Mouse (Mus musculus) c-Kit-positive CD71-positive TER-119-positive erythroid progenitor cells, embryonic 14.5 days (primary cell): Measurements from ENCODE around the gene Anxa11.
"Not testable (repeated sequence)": the region's sequence is repeated elsewhere in the genome, so short reads cannot be mapped to it uniquely, and the experiment has no call there.

ENCODE experiments used
- DNase-seq: peaks from one replicate; pipeline ENCODE4 v3.0.0-alpha.2; 2013; ENCODE audit warnings: low spot score

Anxa11 gene

DNA sequence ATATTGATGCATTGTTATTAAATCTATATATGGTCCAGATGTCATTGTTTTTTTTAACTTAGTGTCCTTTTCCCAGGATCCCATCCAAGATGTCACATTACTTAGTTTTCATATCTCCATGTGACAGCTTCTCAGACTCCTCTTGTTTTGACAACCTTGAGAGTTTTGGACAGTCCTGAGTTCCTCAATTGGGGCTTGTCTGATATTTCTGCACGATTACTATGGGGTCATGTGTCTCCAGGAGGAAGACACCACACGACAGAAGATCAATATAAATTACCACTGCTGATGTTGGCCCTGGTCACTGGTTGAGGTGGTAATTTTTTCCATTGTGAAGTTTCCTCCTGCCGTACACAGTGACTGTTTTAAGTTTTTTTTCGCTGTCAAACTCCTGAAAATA, 377 bp upstream of the Anxa11 start:
- DNase-seq = no peak

DNA sequence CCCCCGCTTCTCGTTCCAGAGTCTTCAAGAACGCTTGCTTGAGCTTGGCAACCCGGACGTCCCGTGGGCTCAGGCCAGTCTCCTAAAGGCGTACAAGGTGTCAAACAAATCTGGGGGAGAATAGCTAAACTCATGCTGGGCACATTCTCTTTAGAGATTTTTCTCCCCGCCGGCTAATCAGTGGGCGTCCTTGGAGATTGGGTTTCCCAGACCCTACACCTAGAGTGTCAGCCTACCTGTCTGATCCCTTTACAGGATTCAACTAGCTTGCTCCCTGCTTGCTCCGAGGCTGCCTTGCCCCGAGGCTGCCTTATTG, 690 bp downstream of the Anxa11 start:
- no peak for DNase-seq

DNA sequence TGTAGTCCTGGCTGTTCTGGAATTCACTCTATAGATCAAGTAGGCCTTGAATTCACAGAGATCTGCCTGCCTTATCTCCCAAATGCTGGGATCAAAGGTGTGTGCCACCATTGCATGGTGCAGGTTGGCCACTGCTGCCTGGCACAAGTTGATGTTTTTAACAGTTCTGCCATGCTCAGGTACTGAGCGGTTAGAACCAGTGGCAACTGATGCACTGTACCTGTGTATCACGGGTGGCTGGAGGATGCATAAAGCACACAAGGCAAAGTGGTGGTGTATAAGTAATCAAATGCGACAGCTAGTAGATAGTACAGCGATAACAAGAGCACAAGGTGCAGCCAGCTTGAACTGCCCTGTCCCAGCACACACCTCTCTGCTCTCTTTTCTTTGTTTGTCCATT, 2.4 kb downstream of the Anxa11 start:
- no peak for DNase-seq

DNA sequence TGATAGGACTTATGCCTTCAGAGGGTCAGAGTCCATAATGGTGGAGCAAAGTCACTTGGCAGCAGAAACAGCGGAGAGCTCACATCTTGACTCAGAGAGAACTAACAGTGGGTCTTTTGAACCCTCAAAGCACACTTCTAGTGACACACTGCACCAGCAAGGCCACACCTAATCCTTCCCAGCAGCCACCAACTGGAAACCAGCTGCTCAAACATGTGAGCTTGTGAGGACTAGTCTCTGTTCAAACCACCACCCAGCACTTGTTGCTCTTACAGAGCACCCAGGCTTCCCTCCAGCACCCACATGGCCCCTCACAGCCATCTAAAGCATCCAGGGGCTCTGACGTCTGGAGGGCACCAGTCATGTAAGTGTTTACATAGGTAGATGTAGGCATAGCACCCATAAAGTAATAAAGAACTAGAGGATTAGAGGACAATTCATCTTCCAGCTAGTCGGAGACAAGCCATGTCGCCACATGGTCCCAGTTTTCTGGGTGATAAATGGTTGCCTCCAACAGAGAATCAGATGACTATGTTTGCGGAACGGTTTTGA, 4.0 kb downstream of the Anxa11 start:
- DNase-seq = no peak

DNA sequence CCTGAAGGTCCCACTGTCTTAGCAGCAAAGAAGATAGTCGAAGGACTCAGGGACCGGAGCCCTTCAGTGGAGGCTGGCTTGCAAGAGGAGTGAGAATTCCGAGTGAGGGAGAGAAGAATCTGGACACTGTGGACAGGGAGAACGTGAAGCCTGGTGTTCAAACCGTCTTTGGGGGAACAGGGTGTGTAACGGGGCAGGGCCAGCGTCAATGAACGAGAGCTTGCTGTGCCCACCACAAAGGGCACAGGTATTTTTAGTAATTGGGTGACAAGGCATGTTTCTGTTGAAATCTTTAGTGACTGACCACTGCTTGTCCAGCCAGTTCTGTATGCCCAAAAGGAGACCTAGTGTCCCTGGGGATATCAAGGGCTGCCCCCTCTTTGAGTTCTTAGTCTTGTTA, 4.6 kb downstream of the Anxa11 start:
- DNase-seq = no peak

DNA sequence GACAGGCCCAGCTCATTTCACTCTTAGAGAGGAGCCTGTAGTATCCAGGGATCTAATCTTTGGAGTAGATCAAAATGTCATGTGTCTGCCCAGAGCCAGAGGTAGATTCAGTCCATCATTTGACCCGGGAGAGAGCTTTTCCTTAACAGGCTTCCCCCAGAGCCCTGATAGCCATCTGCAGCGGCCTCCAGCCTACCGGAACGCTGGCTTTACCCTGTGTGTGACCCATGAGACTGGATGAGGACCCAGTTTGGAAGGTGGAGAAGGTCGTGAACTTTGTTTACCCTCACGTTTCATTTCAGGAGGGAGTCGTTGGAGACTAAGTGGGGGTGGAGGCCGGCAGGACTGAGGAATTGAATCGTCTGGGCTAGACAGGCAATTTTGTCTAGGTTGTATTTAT, 5.7 kb downstream of the Anxa11 start:
- no peak for DNase-seq

DNA sequence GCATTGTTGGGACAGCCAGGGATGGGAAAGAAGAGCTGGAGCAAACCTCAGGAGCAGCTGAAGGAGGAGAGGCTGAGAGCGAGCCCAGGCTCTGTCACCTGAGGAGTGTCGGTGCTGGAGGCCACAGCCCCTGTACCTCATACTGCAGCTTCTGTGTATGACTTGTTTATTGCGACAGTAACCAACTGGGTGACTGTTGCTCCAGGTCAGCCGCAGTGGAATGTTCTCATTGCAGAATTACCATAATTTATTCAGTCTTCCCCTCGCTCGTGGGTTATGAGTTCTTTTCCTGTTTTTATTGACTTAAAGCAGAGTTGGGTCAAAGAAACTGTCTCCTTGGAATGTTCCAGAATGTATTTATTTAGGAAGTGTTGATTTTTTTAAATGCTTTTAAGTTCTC, 6.3 kb downstream of the Anxa11 start:
- DNase-seq = no peak

DNA sequence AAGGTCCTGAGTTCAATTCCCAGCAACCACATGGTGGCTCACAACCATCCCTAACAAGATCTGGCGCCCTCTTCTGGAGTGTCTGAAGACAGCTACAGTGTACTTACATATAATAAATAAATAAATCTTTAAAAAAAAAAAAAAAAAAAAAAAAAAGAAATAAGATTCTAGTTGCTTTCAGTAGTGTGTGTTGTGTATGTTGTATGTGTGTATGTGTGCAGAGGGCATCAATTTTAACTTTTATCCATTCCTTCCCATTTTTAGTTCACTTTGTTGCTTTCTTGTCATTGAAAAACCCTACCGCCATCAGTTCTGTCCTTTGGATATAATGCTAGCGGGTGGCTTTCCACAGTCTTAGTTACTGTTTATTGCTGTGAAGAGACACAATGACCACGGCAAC, 6.8 kb downstream of the Anxa11 start:
- not testable (repeated sequence) for DNase-seq

DNA sequence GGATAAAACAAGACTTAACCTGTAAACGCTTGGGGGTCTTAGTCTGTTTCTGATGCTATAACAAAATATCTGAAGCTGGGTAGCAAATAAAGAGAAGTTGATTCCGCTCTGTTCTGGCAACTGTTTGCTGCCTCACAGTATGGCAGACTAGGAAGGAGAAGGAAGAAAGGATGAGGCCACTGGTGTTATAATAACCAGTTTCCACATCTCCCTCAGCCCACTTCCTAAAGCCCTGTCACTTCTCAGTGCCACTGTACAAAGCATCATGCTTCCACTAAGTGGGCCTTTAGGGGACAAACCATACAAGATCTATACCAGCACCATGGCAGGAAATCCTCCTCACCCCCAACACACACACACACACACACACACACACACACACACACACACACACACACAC, 8.5 kb downstream of the Anxa11 start:
- DNase-seq = no peak

DNA sequence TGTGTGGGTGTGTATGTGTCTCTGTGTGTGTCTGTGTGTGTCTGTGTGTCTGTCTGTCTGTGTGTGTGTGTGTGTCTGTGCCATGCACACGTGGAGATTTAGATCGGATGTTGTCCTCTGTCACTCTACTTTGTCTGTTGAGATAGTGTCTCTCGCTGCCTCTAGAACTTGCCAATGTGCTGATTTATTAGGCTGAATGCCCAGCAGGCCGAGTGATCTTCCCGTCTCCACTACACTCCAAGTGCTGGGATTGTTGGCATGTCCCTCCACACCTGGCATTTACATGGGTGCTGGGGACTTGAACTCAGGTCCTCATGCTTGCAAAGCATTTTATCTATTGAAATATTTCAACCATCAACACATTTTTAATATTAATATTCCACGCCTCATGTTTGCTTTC, 9.2 kb downstream of the Anxa11 start:
- DNase-seq = no peak

DNA sequence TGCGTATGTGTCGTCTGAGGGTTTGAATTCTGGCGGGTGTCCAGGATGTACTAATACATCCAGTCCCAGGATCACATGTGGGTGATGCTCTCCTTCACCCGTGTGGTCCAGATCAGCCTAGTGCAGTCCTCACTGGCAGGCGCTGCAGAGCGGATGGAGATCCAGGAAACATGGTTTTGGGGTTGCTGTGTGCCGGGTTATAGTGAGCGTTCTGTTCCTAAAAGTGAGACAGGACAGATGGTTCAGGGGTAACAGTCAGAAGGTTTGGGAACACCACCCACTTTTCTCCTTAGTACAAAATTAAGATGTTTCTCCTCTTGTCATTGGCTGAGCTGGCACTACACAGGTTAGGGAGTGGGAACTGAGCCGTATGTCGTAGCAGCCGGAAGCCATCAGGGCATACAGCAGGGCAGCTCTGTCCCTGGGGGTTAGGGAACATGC, 10.2 kb downstream of the Anxa11 start:
- no peak for DNase-seq

DNA sequence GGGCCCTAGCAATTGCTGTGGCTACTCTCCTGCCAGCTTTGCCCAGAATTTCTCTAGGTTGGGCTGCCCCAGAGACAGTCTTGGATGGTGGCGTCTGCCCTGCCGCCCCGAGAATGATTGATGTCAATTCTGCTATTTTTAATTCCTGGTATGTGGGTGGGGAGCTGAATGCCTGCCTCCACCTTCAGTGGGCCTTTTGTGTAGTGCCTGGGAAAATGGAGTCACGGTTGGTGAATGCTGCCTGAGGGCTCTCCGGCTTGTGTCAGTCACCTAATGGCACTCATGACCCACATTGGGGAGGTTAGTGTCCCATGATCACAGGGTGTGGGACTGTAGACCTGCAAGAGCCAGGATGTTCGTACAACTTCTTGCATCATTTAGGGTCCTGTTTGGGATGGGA, 11.3 kb downstream of the Anxa11 start:
- DNase-seq = no peak

DNA sequence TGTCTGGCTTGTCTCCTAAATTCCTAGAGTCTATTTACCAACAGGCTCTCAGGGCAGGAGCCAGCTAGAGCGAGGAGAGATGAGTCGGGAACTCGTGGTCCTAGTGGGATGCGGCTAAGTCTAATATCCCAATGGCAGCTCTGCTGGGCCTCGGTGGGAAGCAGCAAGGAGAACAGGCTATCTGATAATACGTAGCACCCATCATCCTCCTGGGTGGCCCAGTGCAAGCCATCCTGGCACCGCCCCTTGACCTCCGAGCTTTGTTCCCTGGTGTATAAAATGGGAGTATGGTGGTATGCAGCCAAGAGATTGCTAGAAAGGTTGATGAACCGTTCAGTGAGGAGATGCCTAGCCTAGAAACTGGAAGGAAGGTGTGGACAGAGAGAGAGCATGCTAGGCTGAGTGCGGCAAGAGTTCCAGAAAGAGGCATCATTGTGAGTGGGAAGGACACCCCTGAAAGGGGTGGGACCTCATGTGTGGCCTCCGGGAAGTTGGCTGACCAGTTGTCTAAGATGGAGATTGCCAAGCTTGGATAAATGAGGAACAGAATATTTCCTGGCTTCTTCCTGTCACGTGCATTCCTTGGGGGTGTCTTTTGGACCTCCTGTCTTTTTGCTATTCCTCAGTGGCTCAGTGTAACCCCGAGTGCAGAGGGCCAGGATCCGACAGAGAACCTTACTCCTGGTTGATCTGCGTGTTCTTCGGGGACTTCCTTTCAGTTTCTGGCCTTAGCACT, 11.9 kb downstream of the Anxa11 start:
- DNase-seq = no peak

DNA sequence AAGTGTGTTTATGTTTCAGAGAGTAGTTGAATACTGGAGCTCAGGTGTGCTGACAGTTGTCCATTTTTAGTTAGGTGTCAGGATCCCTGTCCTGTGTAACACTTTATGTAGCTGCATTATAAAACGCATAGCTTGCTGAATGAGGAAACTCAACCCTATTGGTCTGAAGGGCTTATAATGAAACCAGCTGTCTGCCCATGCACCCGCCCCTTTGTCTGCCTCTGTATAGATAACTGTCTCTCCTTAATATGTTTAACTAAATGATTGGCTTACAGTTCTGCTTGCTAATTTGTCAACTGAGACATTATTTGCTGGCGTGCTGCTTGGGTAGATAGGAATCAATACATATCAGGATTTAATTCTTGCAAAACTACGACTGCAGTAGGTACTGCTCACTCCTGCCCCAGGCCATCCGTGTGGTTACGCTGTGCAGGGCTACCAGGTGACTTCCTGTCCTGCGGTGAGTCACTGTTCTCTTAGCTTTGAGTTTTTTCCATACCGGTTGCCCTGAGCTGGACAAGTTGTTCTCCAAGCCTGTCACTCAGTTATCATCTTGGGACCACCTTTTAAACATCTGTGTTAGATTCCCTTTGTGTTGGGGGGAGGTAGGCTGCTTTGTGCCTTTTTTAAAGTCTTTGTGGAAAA, 13.4 kb downstream of the Anxa11 start:
- DNase-seq = no peak

DNA sequence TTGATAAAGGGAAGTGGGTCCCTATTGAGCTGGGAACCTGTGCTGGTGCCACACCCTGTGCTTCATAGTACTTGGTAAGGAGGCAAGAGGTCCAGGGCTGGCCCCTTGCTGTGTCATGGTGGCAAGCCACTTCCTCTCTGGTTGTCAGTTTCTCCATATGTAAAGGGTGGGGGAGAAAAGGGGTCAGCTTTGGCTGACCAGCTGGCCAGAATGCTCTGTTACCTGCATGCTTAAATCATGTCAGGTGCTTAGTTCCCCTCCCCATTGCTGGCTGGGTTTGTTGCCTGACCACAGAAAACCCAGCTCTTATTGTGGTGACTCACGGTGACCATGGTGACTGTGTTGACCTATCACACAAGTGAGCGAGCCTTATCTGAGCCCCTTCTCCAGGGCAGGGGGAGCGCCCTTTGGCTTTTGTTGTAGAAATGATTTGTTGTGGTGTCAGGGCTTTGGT, 15.2 kb downstream of the Anxa11 start:
- no peak for DNase-seq

DNA sequence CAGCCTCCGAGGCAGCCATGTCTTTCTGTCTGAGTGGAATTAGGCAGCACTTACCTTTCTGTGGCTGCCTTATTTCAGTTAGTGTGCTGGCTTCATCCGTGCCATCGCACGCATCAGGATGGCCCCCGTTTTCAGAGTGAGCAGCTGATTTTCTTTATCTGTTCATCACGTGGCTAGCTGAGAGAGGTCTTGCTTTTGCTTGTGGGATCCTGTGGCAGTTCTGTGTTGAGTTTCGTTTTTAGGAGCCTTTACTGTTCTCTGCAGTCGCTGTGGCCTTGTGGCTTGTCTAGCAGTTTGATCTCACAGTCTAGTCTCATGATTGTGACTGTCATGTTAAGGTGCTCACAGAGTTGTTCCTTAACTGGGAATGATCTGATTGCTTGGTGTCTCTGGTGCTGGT, 16.0 kb downstream of the Anxa11 start:
- no peak for DNase-seq

DNA sequence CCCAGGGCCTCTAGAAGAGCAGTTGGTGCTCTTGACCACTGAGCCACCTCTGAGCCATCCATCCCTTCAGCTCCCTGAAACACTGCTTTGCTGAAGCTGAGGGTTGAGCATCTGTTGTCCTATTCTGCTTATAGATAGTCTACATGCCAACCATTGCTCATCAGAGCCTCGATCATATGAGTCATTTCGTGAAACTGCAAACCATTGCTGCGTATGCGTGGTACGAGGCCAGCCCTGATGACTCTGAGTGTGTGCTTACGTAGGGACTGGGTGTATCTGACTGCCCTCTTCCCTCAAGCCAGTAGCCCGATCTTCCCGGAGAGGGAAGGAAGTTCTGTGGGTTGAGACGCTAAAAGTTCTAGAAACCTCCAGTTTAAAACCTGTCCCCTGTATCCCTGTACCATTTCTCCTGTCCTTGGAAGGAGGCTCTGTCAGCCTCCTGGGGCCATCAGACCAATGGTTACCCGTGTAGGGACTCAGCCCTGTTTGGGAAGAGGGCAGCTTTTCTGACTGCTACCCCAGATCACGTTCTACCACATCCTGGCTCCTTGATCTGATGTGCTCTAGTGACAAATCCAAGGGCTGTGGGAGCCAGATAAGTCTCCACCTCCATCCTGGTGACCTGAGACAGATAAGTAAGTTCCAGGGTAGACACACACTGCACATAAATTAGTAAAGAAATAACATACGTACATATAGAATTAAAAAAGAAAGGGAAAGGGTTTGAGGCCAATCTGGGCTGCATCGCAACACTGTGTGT, 20.0 kb downstream of the Anxa11 start:
- peak; percentile 41 for DNase-seq

DNA sequence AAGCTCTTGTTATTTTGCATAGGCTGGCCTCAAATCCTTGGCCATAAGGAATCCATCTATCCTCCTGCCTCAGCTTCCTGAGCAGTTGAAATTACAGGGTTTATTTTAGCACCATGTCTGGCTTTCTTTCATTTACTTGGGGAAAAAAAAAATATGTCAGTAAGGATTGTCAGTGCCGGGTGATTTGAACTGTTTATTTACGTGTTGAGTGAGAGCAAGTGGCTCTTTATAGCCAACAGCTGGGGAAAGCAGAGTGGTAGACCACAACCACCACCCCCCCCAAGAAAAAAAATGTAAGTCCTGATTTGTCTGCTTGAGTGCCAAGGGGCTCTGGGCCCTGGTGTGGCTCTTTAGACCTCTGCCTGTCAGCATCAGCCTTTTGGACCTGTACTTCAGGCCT, 21.8 kb downstream of the Anxa11 start:
- DNase-seq = no peak

DNA sequence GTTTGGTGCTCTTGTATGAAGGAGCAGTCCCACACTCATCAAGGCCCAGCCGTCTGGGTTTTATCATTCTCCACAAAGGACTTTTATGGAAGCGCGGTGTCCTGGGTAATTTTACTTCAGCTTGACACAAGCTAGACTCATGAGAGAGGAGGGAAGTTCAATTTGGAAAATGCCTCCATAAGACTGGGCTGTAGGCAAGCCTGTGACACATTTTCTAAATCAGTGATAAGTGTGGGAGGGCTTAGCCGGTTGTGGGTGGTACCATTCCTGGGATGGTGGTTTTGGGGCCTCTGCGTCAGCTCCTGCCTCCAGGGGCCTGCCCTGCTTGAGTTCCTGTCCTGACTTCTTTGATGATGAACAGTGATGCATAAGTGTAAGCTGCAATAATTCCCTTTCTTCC, 23.3 kb downstream of the Anxa11 start:
- DNase-seq = no peak

DNA sequence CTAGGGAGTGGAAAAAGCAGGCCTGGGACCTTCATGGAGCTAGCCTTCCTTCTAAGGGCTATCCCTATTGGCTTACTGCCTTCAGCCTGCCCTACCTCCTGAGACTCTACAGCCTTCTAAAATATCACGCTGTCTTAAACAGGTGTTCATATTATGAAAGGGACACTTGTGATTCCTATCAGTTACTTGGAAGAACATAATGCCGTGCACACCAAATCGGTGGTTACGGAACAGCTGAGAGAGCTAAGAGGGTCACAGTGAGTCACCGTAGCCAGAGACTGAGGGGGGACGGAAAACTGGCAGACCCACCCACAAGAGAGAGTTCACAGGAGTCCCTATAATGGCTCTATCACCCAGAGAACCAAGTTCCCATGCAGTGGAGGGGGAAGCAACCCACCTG, 24.4 kb downstream of the Anxa11 start:
- DNase-seq = no peak

DNA sequence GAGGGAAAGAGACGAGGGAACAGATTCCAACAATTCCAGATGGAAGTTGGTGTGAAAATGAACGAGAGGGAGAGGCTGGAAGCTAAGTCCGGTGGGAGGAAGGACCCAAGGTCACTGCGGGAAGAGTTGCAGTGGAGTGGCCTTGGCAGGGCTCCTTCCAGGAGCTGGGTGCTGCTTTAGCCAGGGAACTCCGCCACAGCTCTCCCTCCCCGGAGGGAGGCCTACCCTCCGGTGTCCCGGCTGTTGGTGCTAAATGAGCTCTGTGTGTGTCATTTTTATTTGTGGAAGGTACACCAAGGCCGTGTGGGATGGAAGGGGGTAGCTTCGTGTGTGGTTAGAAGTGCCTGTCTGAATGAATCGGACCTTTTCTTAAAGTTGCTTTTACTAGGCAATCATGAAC, 24.9 kb downstream of the Anxa11 start:
- no peak for DNase-seq

DNA sequence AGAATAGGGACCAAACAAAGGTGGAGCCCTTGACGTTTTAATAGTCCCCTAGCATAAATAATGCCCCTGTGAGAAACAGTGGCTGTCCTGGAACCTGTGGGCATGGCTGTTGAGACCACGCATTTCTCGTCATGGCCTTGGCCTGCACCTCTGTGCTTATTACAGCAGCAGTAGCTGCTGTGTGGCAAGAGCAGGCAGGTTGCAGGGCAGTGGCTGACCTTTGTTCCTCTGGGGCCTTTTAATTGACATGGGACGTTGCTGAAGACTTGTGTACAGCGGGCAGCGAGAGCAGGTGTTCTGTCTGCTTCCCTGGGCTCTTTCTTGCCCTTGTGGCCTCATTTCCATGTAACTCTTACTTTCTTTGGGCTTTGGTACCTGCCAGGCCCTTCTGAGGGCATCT, 25.9 kb downstream of the Anxa11 start:
- DNase-seq = no peak

DNA sequence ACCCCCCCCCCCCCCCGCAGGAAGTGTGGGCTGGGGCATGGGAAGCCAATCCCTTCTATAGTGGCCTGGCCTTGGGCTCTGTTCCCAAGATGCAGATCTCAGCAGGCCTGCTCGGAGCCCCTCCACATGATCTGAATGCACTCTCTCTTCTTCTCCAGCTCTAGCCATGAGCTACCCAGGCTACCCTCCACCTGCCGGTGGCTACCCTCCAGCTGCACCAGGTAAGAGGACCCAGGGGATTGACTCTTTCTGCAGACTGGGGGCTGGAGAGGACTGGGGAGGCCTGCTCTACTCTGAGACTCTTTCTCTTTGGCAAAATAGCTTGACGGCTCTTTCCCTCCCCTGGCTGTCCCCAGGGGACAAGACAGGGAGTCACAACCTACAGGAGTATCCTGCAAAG, 26.8 kb downstream of the Anxa11 start:
- no peak for DNase-seq
